Mouse (Mus musculus) midbrain, embryonic 14.5 days (tissue): ENCODE measurements at regions not wholly inside any gene's neighbourhood (a gene's known extent, or its start where the extent isn't known, plus 50 kb on each side); places are given as distances from the start of the nearest gene placed in this dataset.

Experiments used
- ATAC-seq: fragments of 200-750 bp; cut with Nextera tagmentation; 2 replicates; pipeline ENCODE4 v1.8.0; 2017; ENCODE audit warnings: moderate number of reproducible peaks, moderate library complexity; ENCODE audit not compliant: low FRiP score, low TSS enrichment
- DNase-seq: peaks from one replicate; pipeline ENCODE4 v3.0.0-alpha.2; 2015
- H3K27ac ChIP-seq: fragments of 300-500 bp; sonication (generic); replicated peaks from 2 replicates; pipeline ENCODE4 v1.5.1; 2014; ENCODE audit warnings: mild to moderate bottlenecking, low read depth, low read length, moderate library complexity
- H3K27me3 ChIP-seq: fragments of 300-500 bp; sonication (generic); 2 replicates; pipeline ENCODE4 v1.6.1; 2014; ENCODE audit warnings: low read length, control low read depth, mixed read lengths; ENCODE audit not compliant: control insufficient read depth, insufficient read depth
- H3K36me3 ChIP-seq: fragments of 300-500 bp; sonication (generic); 2 replicates; pipeline ENCODE4 v1.6.1; 2014; ENCODE audit warnings: low read length, control low read depth; ENCODE audit not compliant: control insufficient read depth, insufficient read depth
- H3K4me1 ChIP-seq: fragments of 300-500 bp; sonication (generic); 2 replicates; pipeline ENCODE4 v1.6.1; 2014; ENCODE audit warnings: mild to moderate bottlenecking, antibody characterized with exemption, low read length, control low read depth; ENCODE audit not compliant: control insufficient read depth, insufficient read depth
- H3K4me2 ChIP-seq: fragments of 300-500 bp; sonication (generic); 2 replicates; pipeline ENCODE4 v1.6.1; 2014; ENCODE audit warnings: mild to moderate bottlenecking, low read length, moderate library complexity
- H3K4me3 ChIP-seq: fragments of 300-500 bp; sonication (generic); replicated peaks from 2 replicates; pipeline ENCODE4 v1.5.1; 2014; ENCODE audit warnings: low read depth, low read length
- H3K9ac ChIP-seq: fragments of 300-500 bp; sonication (generic); replicated peaks from 2 replicates; pipeline ENCODE4 v1.6.1; 2014; ENCODE audit warnings: mild to moderate bottlenecking, low read length, moderate library complexity
- H3K9me3 ChIP-seq: fragments of 300-500 bp; sonication (generic); 2 replicates; pipeline ENCODE4 v1.6.1; 2016; ENCODE audit warnings: low read length, control low read depth, mixed read lengths; ENCODE audit not compliant: control insufficient read depth
- WGBS: fragments of 180-500 bp; shearing (Covaris S2); extraction: QIAGEN DNeasy Blood & Tissue Kit; methylation state at CpG from one replicate; pipeline ENCODE4 v1.1.7; 2014; 5-methylcytosine and 5-hydroxymethylcytosine counted together

DNA sequence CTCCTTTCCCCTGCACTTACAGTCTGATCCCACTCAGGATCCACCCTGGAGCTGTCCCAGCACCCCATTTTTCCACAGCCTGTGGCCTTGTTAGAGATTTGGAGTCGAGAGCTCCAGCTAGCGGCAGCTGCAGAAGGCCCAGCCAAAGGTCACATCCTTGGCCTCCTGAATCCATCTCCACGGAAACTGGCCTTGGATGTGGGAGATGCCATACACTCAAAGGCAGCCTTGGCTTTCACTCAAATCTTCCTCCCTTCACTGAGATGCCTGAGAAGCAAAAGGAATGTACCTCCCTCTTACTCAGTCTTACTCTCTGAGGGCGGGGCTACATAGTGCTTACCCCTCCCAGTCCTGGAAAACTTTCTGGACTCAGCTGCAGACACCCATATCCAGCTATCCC lies 56.2 kb upstream of the Ky start:
- Histone ChIP-seq H3K9ac (no peak overlapping the region), H3K27ac (no peak overlapping the region), H3K36me3 (no peaks in the 10 kb centered on the region), H3K4me3 (no peak overlapping the region), H3K4me1 (no peaks in the 10 kb centered on the region), H3K4me2 (no peak overlapping the region), H3K9me3 (no peaks in the 10 kb centered on the region), H3K27me3 (no peaks in the 10 kb centered on the region)
- 31% methylated on average over 4 of the region's 4 CpGs for WGBS
- DNase-seq = no peak
- no peak for ATAC-seq

DNA sequence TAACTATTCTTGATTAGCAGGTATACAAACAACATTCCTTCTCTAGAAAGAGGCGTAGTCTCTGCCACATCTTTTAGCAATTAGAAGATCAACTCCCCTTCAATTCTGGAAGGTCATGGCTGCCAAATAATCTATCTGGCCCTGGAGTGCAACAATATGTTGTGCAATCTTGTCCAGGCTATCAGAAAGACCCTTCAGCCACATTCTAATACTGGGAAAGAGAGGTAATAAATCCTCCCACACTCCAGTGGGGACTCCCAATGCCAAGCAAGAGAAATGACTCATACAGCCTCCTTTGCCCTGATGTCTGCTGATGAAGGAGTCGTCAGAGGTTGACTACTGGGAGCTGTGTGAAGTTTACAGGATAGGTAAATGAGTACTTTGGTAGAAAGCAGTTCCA lies 59.5 kb upstream of the Ky start:
- ATAC-seq (no peak), DNase-seq (no peak)
- H3K27ac ChIP-seq = no peak overlapping the region
- 83% methylated on average over 2 of the region's 2 CpGs for WGBS
- H3K4me3 ChIP-seq = no peak overlapping the region
- H3K27me3 ChIP-seq = no peaks in the 10 kb centered on the region
- H3K4me1 ChIP-seq = no peaks in the 10 kb centered on the region
- H3K36me3 ChIP-seq = no peaks in the 10 kb centered on the region
- no peaks in the 10 kb centered on the region for H3K9me3 ChIP-seq
- no peak overlapping the region for H3K9ac ChIP-seq
- no peak overlapping the region for H3K4me2 ChIP-seq

DNA sequence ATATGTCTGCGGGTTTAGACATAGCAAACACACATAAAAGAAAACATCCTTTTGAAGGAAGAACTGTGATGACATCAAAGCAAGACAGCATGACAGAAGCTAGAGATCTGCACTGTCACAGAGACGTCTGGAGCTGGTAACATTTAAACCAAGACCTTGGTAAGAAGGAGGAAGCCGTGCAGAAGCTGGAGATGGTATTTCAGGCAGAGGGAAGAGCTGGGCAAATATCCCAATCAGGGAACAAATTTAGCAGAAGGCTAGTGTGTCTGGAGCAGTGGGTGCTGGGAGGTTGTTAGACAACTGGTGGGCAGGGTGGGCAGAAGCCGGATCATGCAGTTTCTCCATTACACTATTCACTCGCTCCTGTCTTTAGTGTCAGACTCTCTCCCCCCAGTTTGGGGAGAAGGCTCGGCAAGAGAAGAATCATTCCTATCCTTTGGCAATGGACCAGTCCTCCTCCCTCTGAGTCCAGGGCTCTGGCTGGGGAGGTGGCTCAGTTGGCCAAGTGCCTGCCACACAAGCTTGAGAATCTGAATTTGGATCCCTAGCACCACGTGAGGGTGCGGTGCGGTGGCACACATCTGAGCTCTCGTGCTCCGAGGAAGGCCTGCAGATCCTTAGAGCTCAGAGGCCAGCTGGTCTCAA lies 63.2 kb upstream of the Ky start:
- H3K4me1 ChIP-seq = no peaks in the 10 kb centered on the region
- H3K36me3 ChIP-seq = no peaks in the 10 kb centered on the region
- no peak overlapping the region for H3K4me3 ChIP-seq
- ATAC-seq (no peak), DNase-seq (no peak)
- H3K9me3 ChIP-seq = no peaks in the 10 kb centered on the region
- WGBS = 87% methylated on average over 11 of the region's 11 CpGs
- no peak overlapping the region for H3K9ac ChIP-seq
- H3K27ac ChIP-seq = no peak overlapping the region
- H3K4me2 ChIP-seq = no peak overlapping the region
- H3K27me3 ChIP-seq = no peaks in the 10 kb centered on the region

DNA sequence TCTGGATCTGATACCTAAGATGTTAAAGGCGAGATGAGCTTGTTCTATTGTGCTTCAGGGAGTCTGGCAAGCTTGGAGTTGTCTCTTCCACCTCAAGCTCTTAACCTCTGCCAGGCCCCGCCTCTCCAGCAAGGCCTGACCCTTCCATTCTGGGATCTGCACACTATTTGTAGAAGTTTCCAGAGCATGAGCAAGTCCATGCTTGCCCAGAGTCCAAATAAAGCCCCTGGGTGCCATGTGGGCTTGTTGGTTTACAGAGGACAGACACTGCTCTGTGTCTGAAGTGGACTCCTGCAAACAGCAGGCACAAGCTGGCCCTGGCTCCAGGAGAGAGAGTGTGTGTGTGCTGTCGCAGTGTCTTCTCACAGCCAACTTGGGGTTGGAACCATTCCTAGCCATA lies 67.9 kb upstream of the Ky start:
- no peak overlapping the region for H3K27ac ChIP-seq
- no peaks in the 10 kb centered on the region for H3K36me3 ChIP-seq
- H3K9ac ChIP-seq = no peak overlapping the region
- H3K4me1 ChIP-seq = no peaks in the 10 kb centered on the region
- no peak for ATAC-seq
- H3K4me3 ChIP-seq = no peak overlapping the region
- H3K4me2 ChIP-seq = no peak overlapping the region
- DNase-seq = no peak
- 83% methylated on average over 3 of the region's 3 CpGs for WGBS
- H3K27me3 ChIP-seq = no peaks in the 10 kb centered on the region
- H3K9me3 ChIP-seq = no peaks in the 10 kb centered on the region

DNA sequence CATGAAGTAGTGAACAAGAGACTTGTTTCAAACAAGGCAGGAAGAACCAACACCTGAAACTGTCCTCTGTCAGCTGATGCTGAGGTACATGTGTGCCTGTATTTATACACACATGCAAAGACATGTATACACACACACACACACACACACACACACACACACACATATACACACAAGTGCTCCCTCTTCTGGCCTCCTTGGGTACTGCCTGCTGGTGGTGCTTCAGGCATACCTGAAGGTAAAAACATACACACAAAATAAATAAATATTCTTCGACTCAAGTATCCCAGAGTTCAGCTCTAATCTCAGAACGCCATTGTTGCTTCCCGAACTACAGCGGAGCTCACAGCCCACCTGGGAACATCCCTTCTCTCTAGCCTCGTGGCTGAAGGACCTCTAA lies 69.2 kb upstream of the Ky start:
- DNase-seq (no peak), ATAC-seq (no peak)
- no peaks in the 10 kb centered on the region for H3K9me3 ChIP-seq
- H3K36me3 ChIP-seq = no peaks in the 10 kb centered on the region
- H3K27me3 ChIP-seq = no peaks in the 10 kb centered on the region
- no peak overlapping the region for H3K9ac ChIP-seq
- no peaks in the 10 kb centered on the region for H3K4me1 ChIP-seq
- H3K4me3 ChIP-seq = no peak overlapping the region
- WGBS = 91% methylated on average over 5 of the region's 5 CpGs
- H3K27ac ChIP-seq = no peak overlapping the region
- no peak overlapping the region for H3K4me2 ChIP-seq

DNA sequence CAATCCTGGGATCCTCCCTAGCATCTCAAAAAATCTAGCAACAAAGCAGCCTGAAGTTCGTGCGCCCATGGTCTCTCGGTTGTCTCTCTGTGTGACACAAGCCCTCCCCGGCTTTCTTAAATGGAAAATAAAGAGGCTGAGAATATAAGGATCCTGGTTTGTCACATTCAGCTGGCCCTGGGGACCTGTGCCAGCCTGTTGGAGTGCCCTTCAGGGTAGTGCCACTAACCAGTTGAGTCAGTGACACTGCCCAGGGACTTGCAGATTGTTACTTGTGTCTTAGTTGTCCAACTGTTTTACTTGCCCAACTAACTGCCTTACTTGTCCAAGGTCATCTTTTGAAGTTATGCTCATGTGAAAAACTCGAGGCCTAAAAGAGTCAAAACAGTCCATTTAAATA lies 73.5 kb upstream of the Ephb1 start:
- ATAC-seq = no peak
- Histone ChIP-seq H3K4me3 (no peak overlapping the region), H3K27ac (no peak overlapping the region), H3K9me3 (no peaks in the 10 kb centered on the region), H3K4me2 (no peak overlapping the region), H3K27me3 (no peaks in the 10 kb centered on the region), H3K9ac (no peak overlapping the region), H3K36me3 (no peaks in the 10 kb centered on the region), H3K4me1 (peaks cover 18% of the 10 kb centered on the region)
- WGBS = 92% methylated on average over 5 of the region's 5 CpGs
- no peak for DNase-seq

DNA sequence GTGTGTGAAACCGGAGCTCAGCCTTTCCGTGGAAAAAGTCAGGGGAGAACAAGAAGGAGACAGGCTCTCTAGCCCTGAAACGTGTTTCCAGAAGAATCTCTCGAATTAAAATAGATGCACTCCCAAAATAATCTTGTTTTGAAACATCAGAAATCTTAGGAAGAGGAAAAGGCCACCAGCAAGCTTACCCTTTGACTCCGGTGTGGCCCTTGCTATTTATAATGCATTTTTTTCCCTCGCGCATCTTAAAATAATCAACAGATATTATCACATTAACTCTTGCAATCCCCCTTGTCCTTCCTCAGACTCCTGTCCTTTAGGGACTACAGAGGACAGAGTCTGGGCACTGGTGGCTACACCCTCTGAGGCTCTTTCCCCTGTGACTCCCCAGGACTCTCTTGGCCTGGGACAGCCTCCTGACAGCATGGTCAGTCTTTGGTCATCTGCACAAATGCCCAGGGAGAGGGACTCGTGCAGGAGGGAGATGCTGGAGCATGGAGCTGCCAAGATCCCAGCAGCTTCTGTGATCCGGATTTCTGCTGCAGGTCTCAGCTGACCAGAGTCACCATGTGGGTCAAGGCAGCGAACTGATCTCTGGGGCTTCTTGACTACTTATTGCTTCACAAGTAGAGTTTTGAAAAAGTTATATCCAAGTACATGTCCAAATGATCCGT lies 70.3 kb upstream of the Ephb1 start:
- Histone ChIP-seq H3K9ac (peak overlapping the region; percentile 47; the same call in 1 of the 2 replicates), H3K4me3 (no peak overlapping the region), H3K36me3 (no peaks in the 10 kb centered on the region), H3K4me2 (peak overlapping the region; percentile 38), H3K4me1 (peaks cover 18% of the 10 kb centered on the region), H3K9me3 (no peaks in the 10 kb centered on the region), H3K27me3 (no peaks in the 10 kb centered on the region), H3K27ac (peak overlapping the region; percentile 84)
- no peak for ATAC-seq
- 52% methylated on average over 11 of the region's 11 CpGs for WGBS
- DNase-seq = no peak

DNA sequence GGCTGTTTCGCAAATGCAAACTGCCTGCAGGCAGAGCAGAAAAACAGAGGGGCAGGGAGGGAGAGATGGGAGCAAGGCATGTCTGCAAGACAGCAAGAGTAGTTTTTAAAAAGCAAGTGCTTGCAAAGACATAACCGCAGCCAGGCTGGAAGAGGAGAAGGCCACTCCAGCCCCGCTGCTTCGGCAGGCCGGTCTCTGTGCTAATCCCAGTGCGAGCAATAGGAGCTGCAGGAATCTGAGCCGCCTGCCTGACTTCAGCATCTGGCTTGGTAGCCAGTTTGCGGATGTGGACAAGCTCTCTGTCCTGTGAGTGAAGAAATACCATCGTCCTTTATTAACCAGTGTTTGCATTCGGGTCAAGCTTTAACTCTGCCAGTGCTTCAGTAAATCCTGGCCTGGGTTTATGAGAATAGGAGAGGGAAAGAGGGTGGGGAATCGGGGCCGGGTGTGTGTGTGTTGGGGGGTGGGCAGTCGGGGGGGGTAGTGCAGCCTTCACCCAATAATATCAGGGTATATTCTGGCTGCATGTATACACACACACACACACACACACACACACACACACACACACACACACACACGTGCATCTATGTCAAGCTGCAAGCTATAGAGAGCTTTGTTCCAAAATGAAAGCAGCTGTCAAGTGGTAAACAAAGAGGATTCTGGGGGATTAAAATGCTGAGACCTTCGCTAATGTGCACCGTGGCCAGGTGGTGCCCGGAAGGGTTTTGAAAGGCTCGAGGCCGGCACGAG lies 69.6 kb upstream of the Ephb1 start:
- DNase-seq (peak; percentile 77), ATAC-seq (peak; percentile 43; the same call in 1 of the 2 replicates)
- H3K27me3 ChIP-seq = no peaks in the 10 kb centered on the region
- H3K9me3 ChIP-seq = no peaks in the 10 kb centered on the region
- H3K4me1 ChIP-seq = peaks cover 22% of the 10 kb centered on the region
- peak overlapping the region; percentile 84 for H3K27ac ChIP-seq
- H3K4me3 ChIP-seq = no peak overlapping the region
- peak overlapping the region; percentile 38 for H3K4me2 ChIP-seq
- peak overlapping the region; percentile 47 for H3K9ac ChIP-seq
- H3K36me3 ChIP-seq = no peaks in the 10 kb centered on the region
- WGBS = 2% methylated on average over 20 of the region's 20 CpGs
